Mouse (Mus musculus) kidney, adult 18-20 months (tissue): ENCODE results near the gene Baiap2l2.

Source experiments
- DNase-seq: peaks from one replicate; pipeline ENCODE4 v3.0.0; 2021

The Baiap2l2 gene

DNA sequence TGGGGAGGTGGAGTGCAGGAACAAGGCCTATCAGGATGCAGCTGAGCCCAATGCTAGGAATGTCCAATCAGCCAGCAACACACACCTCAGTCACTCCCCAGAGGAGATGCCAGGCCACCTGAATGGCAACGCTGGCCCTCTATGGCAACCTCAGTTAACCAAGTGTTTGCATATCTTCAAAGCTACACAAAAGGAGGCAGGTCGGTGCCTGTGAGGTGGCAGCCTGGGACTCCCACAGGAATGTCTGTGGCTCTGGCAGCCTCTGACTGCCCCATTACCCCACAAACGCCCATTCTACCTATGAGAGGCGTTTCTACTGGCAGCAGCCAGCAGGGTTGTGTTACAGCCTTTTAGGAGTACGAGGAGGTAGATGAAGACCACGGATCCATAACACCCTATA lies 13.2 kb upstream of the Baiap2l2 start:
- no peak for DNase-seq

DNA sequence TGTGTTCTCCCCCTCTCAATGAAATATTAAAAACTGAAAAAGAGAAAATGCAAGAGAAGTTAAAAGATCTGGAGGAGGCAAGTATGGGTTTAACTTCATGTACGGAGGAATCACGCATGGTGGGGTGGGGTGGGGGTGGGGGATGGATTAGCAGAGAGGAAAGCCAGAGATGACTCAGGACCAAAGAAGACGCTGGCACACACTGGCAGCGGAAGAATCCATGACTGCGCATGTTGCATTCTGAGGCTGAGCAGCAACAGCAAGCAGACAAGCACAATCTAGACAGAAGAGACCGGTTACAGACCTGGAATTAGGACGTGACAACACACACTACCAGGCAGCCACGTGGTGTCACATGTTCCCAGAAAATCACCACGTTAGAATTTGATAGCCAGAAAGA lies 7.4 kb upstream of the Baiap2l2 start:
- no peak for DNase-seq

- no peak for DNase-seq
Observed at GRCm38 (mm10) chr15:79290340-79290739, 5.0 kb upstream of the Baiap2l2 start.

DNA sequence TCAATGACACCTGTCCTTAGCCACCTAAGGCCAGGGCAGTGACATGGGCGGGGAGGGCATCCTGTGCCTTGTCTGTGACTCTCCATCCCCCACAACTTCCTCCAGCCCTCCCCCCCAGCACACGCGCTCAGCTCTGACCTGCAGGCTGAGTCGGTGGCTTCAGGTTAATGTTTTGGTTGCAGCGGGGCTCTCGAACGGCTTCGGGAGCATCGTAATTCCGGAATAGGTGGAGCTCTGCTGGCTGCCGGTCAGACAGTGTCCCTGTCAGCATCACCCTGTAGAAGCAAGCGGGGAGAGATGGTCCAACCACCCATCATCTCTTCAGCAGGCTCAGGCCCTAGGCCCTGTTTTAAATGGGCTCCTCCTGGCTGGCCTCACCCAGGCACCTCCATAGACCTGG lies 4.1 kb upstream of the Baiap2l2 start:
- DNase-seq, result no peak

GRCm38 (mm10) chr15:79288387-79288786 lies 3.0 kb upstream of the Baiap2l2 start:
- no peak for DNase-seq

GRCm38 (mm10) chr15:79287091-79287490 lies 1.8 kb upstream of the Baiap2l2 start:
- DNase-seq, result peak; percentile 28

DNA sequence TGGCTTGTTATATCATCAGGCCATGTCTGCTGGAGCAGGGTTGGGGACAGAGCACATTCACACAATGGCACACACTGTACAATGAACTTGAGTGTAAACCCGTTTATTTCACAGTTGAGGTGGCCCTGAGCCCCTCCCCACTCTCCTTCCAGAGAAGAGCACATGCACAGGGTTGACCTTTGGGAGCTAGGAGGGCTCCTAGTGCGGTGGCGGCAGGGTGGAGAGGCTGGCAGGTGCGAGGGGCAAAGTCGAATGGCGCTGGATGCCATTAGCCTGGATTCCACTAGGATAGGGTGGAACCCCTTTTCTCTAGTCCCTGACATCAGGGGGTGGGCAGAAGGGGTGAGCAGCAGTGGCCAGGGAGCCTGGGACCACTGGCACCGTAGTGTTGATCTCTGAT lies 804 bp upstream of the Baiap2l2 start:
- DNase-seq, result peak; percentile 61

GRCm38 (mm10) chr15:79283371-79283770 lies 2.0 kb downstream of the Baiap2l2 start:
- peak; percentile 57 for DNase-seq

GRCm38 (mm10) chr15:79282434-79282833 lies 2.9 kb downstream of the Baiap2l2 start:
- no peak for DNase-seq

DNA sequence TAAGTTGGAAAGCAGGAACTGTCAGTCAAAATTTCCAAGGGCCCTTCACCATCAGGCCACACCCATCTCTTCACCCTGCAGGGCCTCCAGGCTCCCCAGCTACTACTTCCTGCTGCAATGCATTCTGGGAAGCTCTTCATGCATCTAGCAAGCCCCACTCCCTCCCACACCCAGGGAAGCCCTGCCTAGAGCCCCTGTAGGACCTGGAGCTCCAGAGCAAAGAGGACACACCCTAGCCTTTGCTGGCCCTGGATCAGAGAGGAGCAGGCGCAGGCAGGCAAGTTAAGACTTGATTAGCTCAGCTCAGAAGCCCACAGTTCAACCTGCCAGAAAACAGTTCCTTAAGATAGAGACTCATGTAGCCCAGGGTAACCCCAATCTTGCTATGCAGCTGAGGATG lies 3.9 kb downstream of the Baiap2l2 start:
- DNase-seq, result no peak

GRCm38 (mm10) chr15:79280850-79281249 lies 4.5 kb downstream of the Baiap2l2 start:
- no peak for DNase-seq

- peak; percentile 43 for DNase-seq
Observed at GRCm38 (mm10) chr15:79280209-79280608, 5.1 kb downstream of the Baiap2l2 start.

GRCm38 (mm10) chr15:79277728-79278127 lies 7.6 kb downstream of the Baiap2l2 start:
- DNase-seq, result no peak

- no peak for DNase-seq
Observed at GRCm38 (mm10) chr15:79273020-79273419, 12.3 kb downstream of the Baiap2l2 start.

DNA sequence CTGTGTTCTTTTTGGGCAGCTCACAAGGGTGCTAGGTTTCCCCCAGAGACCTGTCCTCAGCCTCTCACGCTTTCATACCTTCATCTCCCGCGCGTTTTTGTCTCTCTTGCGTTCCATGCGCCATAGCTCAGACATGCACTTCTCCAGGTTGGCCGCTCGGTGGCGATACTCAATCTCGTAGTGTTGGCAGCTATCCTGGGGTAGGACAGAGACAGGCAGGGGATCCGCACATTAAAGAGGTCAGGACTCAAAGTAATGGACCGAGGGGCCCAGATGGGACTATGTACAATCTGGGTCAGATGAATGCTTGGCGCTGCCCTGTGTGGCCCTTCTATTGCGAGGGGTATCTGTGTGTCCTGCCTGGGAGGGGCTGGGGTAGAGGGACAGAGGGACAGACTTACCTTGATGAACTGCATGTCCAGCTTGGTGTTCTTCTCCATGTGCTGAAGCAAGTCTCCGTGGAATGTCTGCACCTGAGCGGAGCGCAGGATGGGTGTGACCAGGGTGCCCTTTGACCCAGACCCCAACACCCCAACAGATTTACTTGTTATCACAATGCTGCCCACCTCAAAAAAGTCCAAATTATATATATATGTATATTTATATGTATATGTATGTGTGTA lies 14.1 kb downstream of the Baiap2l2 start:
- DNase-seq, result no peak

GRCm38 (mm10) chr15:79270317-79271123 lies 14.8 kb downstream of the Baiap2l2 start:
- DNase-seq, result peak; percentile 57

DNA sequence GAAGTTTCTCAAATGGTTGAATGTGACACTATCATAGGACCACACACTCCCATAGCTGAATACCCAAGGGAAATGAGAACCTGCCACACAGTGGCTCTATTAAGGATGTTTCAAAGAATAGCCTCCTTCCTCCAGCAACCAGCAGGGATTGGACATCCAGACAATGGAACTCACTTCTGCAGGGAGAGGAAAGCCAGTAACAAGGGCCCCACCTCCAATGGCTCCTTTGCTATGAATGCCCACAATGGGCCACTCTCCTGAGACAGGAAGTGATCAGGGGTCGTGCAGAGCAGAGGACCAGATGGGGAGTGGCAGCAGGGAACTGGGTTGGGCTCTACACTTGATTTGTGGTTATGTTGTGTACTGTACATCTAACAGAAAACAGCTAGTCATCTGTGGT lies 16.8 kb downstream of the Baiap2l2 start:
- DNase-seq, result no peak

DNA sequence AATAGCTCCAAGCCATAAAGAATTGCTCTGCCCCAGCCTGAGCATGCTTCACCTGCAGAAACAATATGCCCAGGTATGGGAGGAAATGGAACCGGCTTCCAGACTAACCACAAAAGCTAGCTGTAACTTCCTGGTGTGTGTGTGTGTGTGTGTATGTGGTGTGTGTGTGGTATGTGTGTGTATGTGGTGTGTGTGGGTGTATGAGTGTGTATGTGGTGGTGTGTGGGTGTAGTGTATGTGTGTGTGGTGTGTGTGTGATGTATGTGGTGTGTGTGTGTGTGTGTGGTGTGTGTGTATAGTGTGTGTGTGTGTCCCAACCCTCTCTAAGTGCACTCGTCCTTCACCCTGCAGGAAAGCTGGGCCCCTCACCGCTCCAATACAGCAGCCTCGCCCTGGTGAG lies 20.0 kb downstream of the Baiap2l2 start:
- DNase-seq, result no peak

DNA sequence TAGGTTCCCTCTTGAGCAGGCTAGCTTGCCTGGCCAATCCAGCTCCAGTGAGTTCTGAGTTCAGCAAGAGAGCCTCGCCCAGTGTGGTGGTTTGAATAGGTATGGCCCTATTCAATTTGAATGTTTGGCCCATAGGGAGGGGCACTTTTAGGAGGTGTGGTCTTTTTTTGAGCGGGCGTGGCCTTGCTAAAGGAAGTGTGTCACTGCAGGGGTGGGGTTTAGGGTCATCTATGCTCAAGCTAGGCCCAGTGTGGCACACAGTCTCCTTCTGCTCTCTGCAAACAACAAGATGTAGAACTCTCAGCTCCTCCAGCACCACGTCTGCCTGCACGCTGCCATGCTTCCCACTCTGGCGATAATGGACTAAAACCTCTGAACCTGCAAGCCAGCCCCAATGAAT lies 21.6 kb downstream of the Baiap2l2 start:
- DNase-seq, result no peak

GRCm38 (mm10) chr15:79262786-79263309 lies 22.5 kb downstream of the Baiap2l2 start:
- DNase-seq, result no peak

- peak; percentile 35 for DNase-seq
Observed at GRCm38 (mm10) chr15:79262375-79262774, 23.0 kb downstream of the Baiap2l2 start.

DNA sequence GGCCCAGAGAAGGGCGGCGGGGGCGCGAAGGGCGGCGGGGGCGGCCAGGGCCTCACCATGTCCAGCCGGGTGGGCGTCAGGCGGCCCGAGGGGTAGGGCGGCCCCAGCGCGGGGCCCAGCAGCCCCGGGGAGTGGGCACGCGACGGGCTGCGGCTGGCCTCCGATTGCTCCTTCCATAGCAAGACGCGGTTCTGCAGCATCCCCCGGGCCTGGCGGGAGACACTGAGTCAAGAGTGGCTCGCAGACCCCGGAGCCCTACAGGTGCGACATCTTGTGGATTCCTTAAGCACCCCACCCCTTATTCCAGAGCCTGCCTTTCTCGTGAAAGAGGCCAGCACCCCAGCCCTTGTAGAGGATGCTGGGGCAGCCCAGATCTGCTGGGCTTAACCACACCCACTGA lies 23.6 kb downstream of the Baiap2l2 start:
- DNase-seq, result no peak

DNA sequence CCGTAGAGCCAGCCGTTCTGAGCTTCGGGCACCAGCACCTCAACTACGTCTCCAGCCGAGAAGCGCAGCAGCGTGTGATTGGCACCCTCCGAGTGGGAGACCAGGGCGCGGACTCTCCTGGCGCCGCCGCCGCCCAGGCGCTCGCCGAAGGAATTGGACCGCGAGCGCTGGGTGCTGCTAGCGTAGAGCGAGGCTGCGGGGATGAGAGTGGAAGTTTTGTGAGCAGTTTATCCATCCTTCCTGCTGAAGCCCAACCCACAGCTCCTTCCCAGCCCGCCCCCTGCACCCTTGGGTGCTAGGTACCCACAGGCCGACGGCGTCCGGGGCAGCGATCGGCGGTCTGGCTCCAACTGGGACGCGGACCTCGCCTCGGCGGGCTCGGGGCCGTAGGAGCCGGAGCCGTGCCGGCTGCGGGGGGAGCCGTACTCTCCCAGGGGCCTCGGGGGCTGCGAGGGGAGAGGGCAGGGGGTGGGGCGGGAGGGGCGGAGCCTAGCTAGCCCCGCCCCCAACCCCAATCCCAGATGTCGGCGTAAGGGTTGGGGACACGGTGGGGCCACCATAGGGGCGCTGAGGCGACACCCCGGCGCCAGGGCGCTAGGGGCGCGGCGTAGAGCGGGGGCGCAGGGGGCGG lies 24.1 kb downstream of the Baiap2l2 start:
- DNase-seq, result peak; percentile 53

GRCm38 (mm10) chr15:79258521-79258920 lies 26.8 kb downstream of the Baiap2l2 start:
- DNase-seq, result peak; percentile 86
